Mouse (Mus musculus) frontal cortex, adult 2 months (tissue): ENCODE data around the gene Smarcal1. TPM values are rescaled to one million over a fixed set of nuclear protein-coding genes. Genes with fewer than 3 reads are reported as not detected.

Experiments
- polyA plus RNA-seq: library from polyadenylated mRNA; depleted of rRNA; stranded (reverse); fragments of >200 nt; gene quantifications from 2 replicates; pipeline ENCODE4 v1.2.3, GENCODE M21; 2012; rRNA removed

Gene Smarcal1
- polyA plus RNA-seq, 1 experiment = 46.9 TPM

Other genes starting within 250 kb of the Smarcal1 start
- gene March4, start 46.3 kb upstream of the Smarcal1 start, polyA plus RNA-seq = 9.5 and 10.1 TPM in 2 replicates
- gene Ankar, start 117.3 kb downstream of the Smarcal1 start, polyA plus RNA-seq = not detected in 2 replicates
- 804 and 928 TPM in 2 replicates for gene Rpl37a, start 128.0 kb downstream of the Smarcal1 start, polyA plus RNA-seq
- 122 and 133 TPM in 2 replicates for gene Igfbp2, start 241.3 kb downstream of the Smarcal1 start, polyA plus RNA-seq